Mouse (Mus musculus) ES-E14 (cell line): ENCODE results near the gene Ahcy.

Experiments
- ZC3H11A ChIP-seq: IDR thresholded peaks from 2 replicates; pipeline ENCODE4 v1.6.1; 2012; ENCODE audit warnings: low read depth, mild to moderate bottlenecking, inconsistent platforms, low read length, borderline replicate concordance
- ZNF384 ChIP-seq: IDR thresholded peaks from 2 replicates; pipeline ENCODE4 v1.6.1; 2012; ENCODE audit warnings: low read depth, low read length, inconsistent platforms

GRCm38 (mm10) chr2:155047452-155048178 lies 26.7 kb downstream of the Ahcy start:
- TF ChIP-seq ZNF384 (no peak), ZC3H11A (no peak)
